Mouse (Mus musculus) liver, embryonic 12.5 days (tissue): ENCODE data around the gene Tecpr1. TPM values are rescaled to one million over a fixed set of nuclear protein-coding genes. Genes with fewer than 3 reads are reported as not detected.

Source experiments
- ATAC-seq: fragments of 200-750 bp; cut with Nextera tagmentation; 2 replicates; pipeline ENCODE4 v1.8.0; 2017; ENCODE audit warnings: moderate number of reproducible peaks, mild to moderate bottlenecking, moderate library complexity
- H3K27ac ChIP-seq: fragments of 300-500 bp; sonication (generic); 2 replicates; pipeline ENCODE4 v1.5.1; 2016; ENCODE audit warnings: mild to moderate bottlenecking
- H3K27me3 ChIP-seq: fragments of 300-500 bp; sonication (generic); replicated peaks from 2 replicates; pipeline ENCODE4 v1.6.1; 2016; ENCODE audit warnings: mild to moderate bottlenecking, moderate library complexity
- H3K36me3 ChIP-seq: fragments of 300-500 bp; sonication (generic); 2 replicates; pipeline ENCODE4 v1.6.1; 2016; ENCODE audit warnings: mild to moderate bottlenecking, moderate library complexity
- H3K4me1 ChIP-seq: fragments of 300-500 bp; sonication (generic); 2 replicates; pipeline ENCODE4 v1.6.1; 2016
- H3K4me2 ChIP-seq: fragments of 300-500 bp; sonication (generic); 2 replicates; pipeline ENCODE4 v1.6.1; 2016; ENCODE audit warnings: mild to moderate bottlenecking, moderate library complexity
- H3K4me3 ChIP-seq: fragments of 300-500 bp; sonication (generic); 2 replicates; pipeline ENCODE4 v1.5.1; 2016; ENCODE audit warnings: mild to moderate bottlenecking, moderate library complexity
- H3K9ac ChIP-seq: fragments of 300-500 bp; sonication (generic); 2 replicates; pipeline ENCODE4 v1.6.1; 2016; ENCODE audit warnings: mild to moderate bottlenecking, moderate library complexity
- H3K9me3 ChIP-seq: fragments of 300-500 bp; sonication (generic); replicated peaks from 2 replicates; pipeline ENCODE4 v1.6.1; 2016; ENCODE audit warnings: mild to moderate bottlenecking, moderate library complexity
- WGBS: fragments of 180-500 bp; shearing (Covaris S2); methylation state at CpG from one replicate; pipeline ENCODE4 v1.1.7; 2016; ENCODE audit not compliant: insufficient replicate concordance; 5-methylcytosine and 5-hydroxymethylcytosine counted together
- polyA plus RNA-seq: library from polyadenylated mRNA; unstranded; fragments of >200 nt; fragmentation: Nextera tagmentation; extraction: Ambion mirVana; gene quantifications from 2 replicates; pipeline ENCODE4 v1.2.1, GENCODE M21; 2016

Tecpr1 gene
- polyA plus RNA-seq, 1 experiment from 2014 or later: 4.8 TPM

- no peak overlapping the region for H3K4me3 ChIP-seq
- no peak overlapping the region for H3K9ac ChIP-seq
- no peak for ATAC-seq
- no peak overlapping the region for H3K27ac ChIP-seq
- 25% methylated on average over 11 of the region's 11 CpGs for WGBS
- no peaks in the 10 kb centered on the region; the same call in 1 of the 2 replicates for H3K27me3 ChIP-seq
- H3K4me2 ChIP-seq: no peak overlapping the region; the same call in 1 of the 2 replicates
- no peaks in the 10 kb centered on the region for H3K36me3 ChIP-seq
- H3K9me3 ChIP-seq: no peaks in the 10 kb centered on the region
- peaks cover 34% of the 10 kb centered on the region for H3K4me1 ChIP-seq
Observed at GRCm38 (mm10) chr5:144226220-144226619, 2.8 kb upstream of the Tecpr1 start.

GRCm38 (mm10) chr5:144223899-144224816 lies 743 bp upstream of the Tecpr1 start:
- Histone ChIP-seq H3K4me3 (peak overlapping the region; percentile 71), H3K4me1 (peaks cover 39% of the 10 kb centered on the region), H3K36me3 (no peaks in the 10 kb centered on the region), H3K9me3 (no peaks in the 10 kb centered on the region), H3K27me3 (no peaks in the 10 kb centered on the region; the same call in 1 of the 2 replicates), H3K27ac (peak overlapping the region; percentile 73), H3K4me2 (peak overlapping the region; percentile 96), H3K9ac (peak overlapping the region; percentile 75)
- ATAC-seq: peak; percentile 21; the same call in 1 of the 2 replicates
- WGBS: 27% methylated on average over 18 of the region's 18 CpGs

GRCm38 (mm10) chr5:144222811-144223502 lies 458 bp downstream of the Tecpr1 start:
- H3K4me1 ChIP-seq: peaks cover 39% of the 10 kb centered on the region
- no peaks in the 10 kb centered on the region for H3K9me3 ChIP-seq
- no peak for ATAC-seq
- 3% methylated on average over 25 of the region's 25 CpGs for WGBS
- no peaks in the 10 kb centered on the region for H3K36me3 ChIP-seq
- H3K4me3 ChIP-seq: peak overlapping the region; percentile 71
- H3K27ac ChIP-seq: peak overlapping the region; percentile 38; the same call in 1 of the 2 replicates
- H3K27me3 ChIP-seq: no peaks in the 10 kb centered on the region; the same call in 1 of the 2 replicates
- peak overlapping the region; percentile 75 for H3K9ac ChIP-seq
- H3K4me2 ChIP-seq: peak overlapping the region; percentile 96

- Histone ChIP-seq H3K9ac (no peak overlapping the region), H3K4me3 (no peak overlapping the region), H3K9me3 (no peaks in the 10 kb centered on the region), H3K27me3 (no peaks in the 10 kb centered on the region; the same call in 1 of the 2 replicates), H3K36me3 (no peaks in the 10 kb centered on the region), H3K4me1 (peaks cover 43% of the 10 kb centered on the region), H3K4me2 (no peak overlapping the region), H3K27ac (no peak overlapping the region)
- 33% methylated on average over 4 of the region's 4 CpGs for WGBS
- no peak for ATAC-seq
Observed at GRCm38 (mm10) chr5:144221305-144221704, 2.1 kb downstream of the Tecpr1 start.

- Histone ChIP-seq H3K4me1 (peaks cover 44% of the 10 kb centered on the region), H3K9ac (no peak overlapping the region), H3K27me3 (no peaks in the 10 kb centered on the region; the same call in 1 of the 2 replicates), H3K27ac (no peak overlapping the region), H3K4me3 (no peak overlapping the region), H3K9me3 (no peaks in the 10 kb centered on the region), H3K4me2 (no peak overlapping the region), H3K36me3 (no peaks in the 10 kb centered on the region)
- WGBS: 78% methylated on average over 5 of the region's 5 CpGs
- ATAC-seq: no peak
Observed at GRCm38 (mm10) chr5:144219936-144220335, 3.5 kb downstream of the Tecpr1 start.

- Histone ChIP-seq H3K27me3 (no peaks in the 10 kb centered on the region), H3K9ac (no peak overlapping the region), H3K4me3 (no peak overlapping the region), H3K4me2 (no peak overlapping the region), H3K4me1 (peaks cover 41% of the 10 kb centered on the region), H3K27ac (no peak overlapping the region), H3K9me3 (no peaks in the 10 kb centered on the region), H3K36me3 (no peaks in the 10 kb centered on the region)
- WGBS: 54% methylated on average over 12 of the region's 12 CpGs
- ATAC-seq: no peak
Observed at GRCm38 (mm10) chr5:144219306-144219705, 4.1 kb downstream of the Tecpr1 start.

GRCm38 (mm10) chr5:144218061-144218460 lies 5.4 kb downstream of the Tecpr1 start:
- Histone ChIP-seq H3K27me3 (no peaks in the 10 kb centered on the region), H3K4me2 (no peak overlapping the region), H3K4me3 (no peak overlapping the region), H3K4me1 (peaks cover 33% of the 10 kb centered on the region), H3K9me3 (no peaks in the 10 kb centered on the region), H3K9ac (no peak overlapping the region), H3K27ac (no peak overlapping the region), H3K36me3 (no peaks in the 10 kb centered on the region)
- ATAC-seq: no peak
- WGBS: 48% methylated on average over 7 of the region's 7 CpGs

GRCm38 (mm10) chr5:144215992-144216391 lies 7.4 kb downstream of the Tecpr1 start:
- H3K9ac ChIP-seq: no peak overlapping the region
- H3K9me3 ChIP-seq: no peaks in the 10 kb centered on the region
- WGBS: 76% methylated on average over 2 of the region's 2 CpGs
- no peak overlapping the region for H3K4me2 ChIP-seq
- no peak for ATAC-seq
- no peak overlapping the region for H3K27ac ChIP-seq
- no peak overlapping the region for H3K4me3 ChIP-seq
- H3K36me3 ChIP-seq: 0 out of 2 replicates have a peak, but pooled peaks cover 6% of the 10 kb centered on the region
- 0 out of 2 replicates have a peak, but pooled peaks cover 13% of the 10 kb centered on the region for H3K4me1 ChIP-seq
- H3K27me3 ChIP-seq: no peaks in the 10 kb centered on the region

- H3K9me3 ChIP-seq: no peaks in the 10 kb centered on the region
- WGBS: 27% methylated on average over 7 of the region's 7 CpGs
- peak; percentile 33; the same call in 1 of the 2 replicates for ATAC-seq
- no peak overlapping the region for H3K4me2 ChIP-seq
- no peak overlapping the region for H3K27ac ChIP-seq
- no peaks in the 10 kb centered on the region for H3K27me3 ChIP-seq
- no peak overlapping the region for H3K4me3 ChIP-seq
- 0 out of 2 replicates have a peak, but pooled peaks cover 10% of the 10 kb centered on the region for H3K4me1 ChIP-seq
- peaks cover 20% of the 10 kb centered on the region for H3K36me3 ChIP-seq
- H3K9ac ChIP-seq: no peak overlapping the region
Observed at GRCm38 (mm10) chr5:144214453-144214852, 9.0 kb downstream of the Tecpr1 start.

GRCm38 (mm10) chr5:144207478-144207877 lies 15.9 kb downstream of the Tecpr1 start:
- Histone ChIP-seq H3K27ac (no peak overlapping the region), H3K36me3 (peaks cover 47% of the 10 kb centered on the region), H3K4me2 (no peak overlapping the region), H3K27me3 (no peaks in the 10 kb centered on the region), H3K9ac (no peak overlapping the region), H3K4me1 (no peaks in the 10 kb centered on the region), H3K9me3 (peaks cover 1% of the 10 kb centered on the region), H3K4me3 (no peak overlapping the region)
- WGBS: 45% methylated on average over 11 of the region's 11 CpGs
- ATAC-seq: no peak

- Histone ChIP-seq H3K27ac (no peak overlapping the region), H3K9me3 (peaks cover 5% of the 10 kb centered on the region), H3K9ac (no peak overlapping the region), H3K4me2 (no peak overlapping the region), H3K36me3 (peaks cover 45% of the 10 kb centered on the region), H3K4me1 (no peaks in the 10 kb centered on the region), H3K27me3 (no peaks in the 10 kb centered on the region), H3K4me3 (no peak overlapping the region)
- no peak for ATAC-seq
- 89% methylated on average over 15 of the region's 15 CpGs for WGBS
Observed at GRCm38 (mm10) chr5:144206069-144206468, 17.3 kb downstream of the Tecpr1 start.

GRCm38 (mm10) chr5:144204911-144205310 lies 18.5 kb downstream of the Tecpr1 start:
- H3K36me3 ChIP-seq: peaks cover 36% of the 10 kb centered on the region
- no peak overlapping the region for H3K9ac ChIP-seq
- peaks cover 5% of the 10 kb centered on the region for H3K9me3 ChIP-seq
- no peak overlapping the region for H3K4me2 ChIP-seq
- no peak overlapping the region for H3K4me3 ChIP-seq
- H3K27ac ChIP-seq: no peak overlapping the region
- no peak for ATAC-seq
- no peaks in the 10 kb centered on the region for H3K4me1 ChIP-seq
- WGBS: 75% methylated on average over 10 of the region's 10 CpGs
- H3K27me3 ChIP-seq: no peaks in the 10 kb centered on the region
